Mouse (Mus musculus): Measurements from ENCODE around the gene Ttc6. TPM values are rescaled to one million over a fixed set of nuclear protein-coding genes. Genes with fewer than 3 reads are reported as not detected.

Ttc6 gene
- 2.6 and 11.9 TPM in 2 replicates for polyA plus RNA-seq (2012; rRNA removed; ENCODE audit: low replicate concordance)

GRCm38 (mm10) chr12:57563909-57564308 lies at the start of gene Ttc6:
TSS of gene Ttc6 (plus strand) at chr12:57564113.

DNA sequence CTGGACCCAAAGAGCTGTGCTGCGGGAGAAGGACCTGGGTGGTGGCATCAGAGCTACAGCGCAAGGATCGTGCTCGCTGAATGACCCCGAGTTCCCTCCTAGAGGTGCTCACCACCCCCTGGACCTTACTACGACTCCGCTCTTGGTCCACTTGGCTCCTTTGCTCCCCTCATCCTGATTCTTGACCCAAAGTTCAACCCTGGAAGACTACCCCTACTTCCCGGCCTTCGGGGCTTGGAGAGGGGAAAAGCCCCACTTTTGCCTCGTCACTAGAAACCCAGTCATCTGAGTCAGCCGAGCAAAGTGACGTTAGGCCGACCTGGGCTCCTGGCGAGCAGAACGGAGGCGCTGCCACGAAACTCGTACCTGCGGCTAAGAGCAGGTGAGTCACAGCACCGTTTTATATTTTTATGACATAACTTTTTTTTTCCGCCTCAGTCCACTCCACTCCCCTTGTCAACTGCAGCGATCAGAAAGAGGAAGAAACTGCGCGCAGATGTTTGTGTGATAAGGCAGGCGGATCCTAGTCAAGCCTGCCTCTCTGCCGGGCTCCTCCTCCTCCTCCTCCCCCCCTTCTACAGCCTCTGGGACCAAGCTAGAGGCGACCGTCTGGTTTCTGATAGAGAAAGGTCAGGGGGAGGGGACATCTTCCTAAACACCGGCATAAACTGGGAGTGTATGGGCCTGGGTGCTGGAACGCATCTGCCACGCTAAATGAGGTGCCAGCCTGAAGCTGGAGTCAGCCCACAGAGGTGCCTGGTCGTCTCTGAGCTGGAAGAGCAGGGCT lies 17.3 kb upstream of the Ttc6 start, which contains the start of gene Foxa1:
TSS of gene Foxa1 (minus strand) at position 502 of the 787 bp plus-strand sequence.

Other genes starting within 250 kb of the Ttc6 start
- gene Foxa1, start 17.2 kb upstream of the Ttc6 start, polyA plus RNA-seq (2012; rRNA removed; ENCODE audit: low replicate concordance), result 34.7 and 91.5 TPM in 2 replicates

Data from mammary gland, adult 2 months (tissue).